Mouse (Mus musculus): ENCODE measurements around the gene Rbfox1. TPM values are rescaled to one million over a fixed set of nuclear protein-coding genes. Genes with fewer than 3 reads are reported as not detected.
A peak's percentile ranks its signal among the peaks of the same experiment; 100 is the strongest.

Gene Rbfox1
- total RNA-seq, 2 experiments from 2014 or later = 323 to 338 TPM

DNA sequence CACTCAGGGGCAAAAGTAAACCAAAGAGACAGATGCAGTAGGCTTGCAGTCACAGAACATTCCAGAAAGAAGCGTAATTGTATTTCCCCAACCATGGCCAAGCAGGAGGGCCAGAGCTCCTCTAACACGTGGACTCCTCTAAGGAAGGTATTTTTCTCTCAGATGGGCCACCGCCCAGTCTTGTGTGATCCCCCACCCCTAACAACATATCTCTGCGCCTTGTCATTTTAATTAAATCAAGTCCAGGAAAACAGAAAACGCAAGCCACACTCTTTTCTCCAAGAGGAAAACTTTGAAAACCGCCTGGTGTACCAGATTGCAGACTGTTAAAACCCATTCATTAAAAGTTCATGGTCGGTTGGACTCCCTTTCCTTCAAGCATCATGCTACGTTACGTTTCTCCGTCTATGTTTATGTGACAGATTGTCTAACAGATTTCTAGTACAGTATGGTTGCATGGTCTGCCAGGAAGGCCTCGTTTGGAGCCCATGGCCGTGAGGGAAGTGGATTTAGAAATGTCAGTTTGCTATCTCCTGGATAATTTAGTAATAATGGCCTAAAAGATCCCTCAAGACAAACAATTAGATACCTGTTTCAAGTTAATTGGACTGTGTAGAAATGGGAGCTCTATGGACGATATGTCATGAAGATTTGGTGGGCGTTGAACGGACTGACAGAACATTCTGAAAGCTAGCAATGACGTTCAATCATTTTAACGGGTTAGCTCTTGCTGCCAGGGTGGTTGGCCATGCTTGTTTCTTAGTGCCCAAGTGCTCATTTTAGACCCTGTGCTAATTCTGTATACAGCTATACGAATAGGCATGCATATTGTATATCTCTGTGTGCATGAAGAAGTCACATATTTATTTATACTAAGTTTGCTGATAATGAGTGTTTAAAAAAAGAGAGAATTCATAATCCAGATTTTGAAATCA lies 425.9 kb downstream of the Rbfox1 start:
- intact Hi-C loops (cut with DNase I) = no loop called here
- DNase-seq (ENCODE audit: low spot score in 2 of 2) = no peak

DNA sequence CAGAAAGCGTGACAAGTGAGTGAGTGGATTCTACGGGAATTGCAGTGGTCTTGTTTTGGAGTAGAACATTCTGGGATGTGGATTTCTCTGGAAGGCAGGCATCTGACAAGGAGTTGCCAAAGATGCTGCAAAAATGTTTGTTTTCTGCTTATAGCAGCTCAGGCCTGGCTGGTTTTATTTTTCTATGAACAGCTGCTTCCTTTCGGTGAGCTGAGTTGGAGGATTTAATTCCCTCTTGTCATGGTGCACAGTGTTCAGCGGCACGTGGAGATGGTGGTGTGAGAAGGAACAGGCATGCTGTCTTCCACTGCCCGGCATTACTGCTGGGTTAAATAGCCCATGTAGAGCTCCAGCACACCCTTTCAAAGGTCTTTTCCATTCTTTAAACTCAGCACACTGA lies 428.5 kb downstream of the Rbfox1 start:
- peak; percentile 49 to 61 for DNase-seq (ENCODE audit: low spot score in 2 of 2)
- intact Hi-C loops (cut with DNase I) = no loop called here

DNA sequence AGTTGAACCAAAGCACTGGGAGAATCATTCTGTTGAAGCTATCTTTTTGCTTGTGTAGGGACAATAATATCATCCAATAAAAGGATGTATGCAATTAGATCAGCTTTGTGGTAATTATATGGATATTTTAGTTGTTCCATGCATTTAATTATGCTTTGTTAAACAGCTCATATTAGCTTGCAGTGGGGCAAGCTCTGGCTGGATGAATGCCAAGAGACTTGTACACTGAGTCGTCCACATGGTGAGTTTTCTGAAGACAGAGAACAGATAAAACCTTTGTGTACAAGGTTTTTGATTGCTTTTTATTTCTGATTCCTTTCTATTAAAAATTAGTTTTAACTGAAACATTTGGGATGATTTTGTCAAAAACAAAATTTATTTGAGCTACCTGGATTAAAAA lies 439.7 kb downstream of the Rbfox1 start:
- intact Hi-C loops (cut with DNase I) = no loop called here
- DNase-seq (ENCODE audit: low spot score in 2 of 2) = no peak

DNA sequence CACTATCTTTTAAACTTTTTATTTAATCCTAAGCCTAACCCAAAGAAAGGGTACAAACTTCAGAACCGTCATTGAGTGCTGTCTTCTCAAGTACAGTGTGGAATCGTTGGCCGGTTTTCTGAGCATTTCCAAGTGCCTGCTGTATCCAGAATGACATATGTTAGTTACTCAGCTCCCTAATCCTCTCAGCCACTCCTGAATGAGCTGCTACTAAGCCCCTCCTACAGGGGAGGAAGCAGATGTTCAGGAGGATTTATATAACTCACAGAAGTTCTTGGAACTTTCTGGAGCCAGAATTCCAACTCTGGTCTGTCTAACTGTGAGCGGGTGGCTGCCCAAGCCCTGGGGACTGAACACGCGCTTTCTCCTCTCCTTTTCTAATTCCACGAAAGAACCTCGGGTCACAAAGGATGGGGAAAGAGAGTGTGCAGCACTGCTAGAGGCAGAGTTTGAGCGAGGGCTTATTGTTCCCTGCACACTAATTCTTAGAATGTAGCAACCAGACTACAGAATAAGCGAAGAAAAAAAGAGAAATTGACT lies 446.3 kb downstream of the Rbfox1 start:
- DNase-seq (ENCODE audit: low spot score in 2 of 2) = no peak
- intact Hi-C loops (cut with DNase I) = no loop called here

DNA sequence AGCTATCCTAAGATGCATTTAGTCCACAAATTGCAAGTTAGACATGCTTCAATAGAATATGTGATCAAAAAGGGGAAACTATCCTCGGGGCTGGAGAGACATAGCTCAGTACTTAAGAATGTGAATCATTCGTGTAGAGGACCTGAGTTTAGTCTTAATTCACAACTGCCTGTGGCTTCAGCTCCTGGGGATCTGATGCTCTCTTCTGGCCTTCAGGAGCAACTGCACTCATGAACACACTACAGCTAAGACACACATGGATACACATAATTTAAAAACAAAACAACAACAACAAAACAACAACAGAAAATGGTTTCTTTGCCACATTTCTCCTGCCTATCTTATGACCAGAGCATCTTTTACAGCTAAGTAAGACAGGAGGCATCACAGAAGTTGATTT lies 448.1 kb downstream of the Rbfox1 start:
- no peak for DNase-seq (ENCODE audit: low spot score in 2 of 2)
- intact Hi-C loops (cut with DNase I) = no loop called here

DNA sequence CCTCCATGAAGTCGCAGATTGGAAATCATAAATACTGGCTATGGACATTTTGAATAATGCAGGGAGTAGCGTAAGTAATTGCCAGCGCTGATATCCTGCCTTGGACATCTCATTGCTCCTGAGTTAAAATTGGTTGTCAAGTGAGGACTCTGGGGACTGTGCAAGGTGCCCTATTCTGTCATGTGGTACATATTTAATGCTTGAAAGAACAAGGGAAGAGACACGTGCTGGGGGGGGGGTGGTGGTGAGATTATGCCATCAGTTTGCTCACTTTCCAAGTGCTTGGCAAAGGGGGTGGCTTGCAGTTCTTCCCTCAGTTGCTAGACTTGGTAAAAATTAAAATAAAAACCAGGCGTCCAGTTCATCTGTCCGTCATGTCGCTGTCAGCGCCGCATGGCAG lies 462.9 kb downstream of the Rbfox1 start:
- DNase-seq (ENCODE audit: low spot score in 2 of 2) = no peak
- intact Hi-C loops (cut with DNase I) = no loop called here

DNA sequence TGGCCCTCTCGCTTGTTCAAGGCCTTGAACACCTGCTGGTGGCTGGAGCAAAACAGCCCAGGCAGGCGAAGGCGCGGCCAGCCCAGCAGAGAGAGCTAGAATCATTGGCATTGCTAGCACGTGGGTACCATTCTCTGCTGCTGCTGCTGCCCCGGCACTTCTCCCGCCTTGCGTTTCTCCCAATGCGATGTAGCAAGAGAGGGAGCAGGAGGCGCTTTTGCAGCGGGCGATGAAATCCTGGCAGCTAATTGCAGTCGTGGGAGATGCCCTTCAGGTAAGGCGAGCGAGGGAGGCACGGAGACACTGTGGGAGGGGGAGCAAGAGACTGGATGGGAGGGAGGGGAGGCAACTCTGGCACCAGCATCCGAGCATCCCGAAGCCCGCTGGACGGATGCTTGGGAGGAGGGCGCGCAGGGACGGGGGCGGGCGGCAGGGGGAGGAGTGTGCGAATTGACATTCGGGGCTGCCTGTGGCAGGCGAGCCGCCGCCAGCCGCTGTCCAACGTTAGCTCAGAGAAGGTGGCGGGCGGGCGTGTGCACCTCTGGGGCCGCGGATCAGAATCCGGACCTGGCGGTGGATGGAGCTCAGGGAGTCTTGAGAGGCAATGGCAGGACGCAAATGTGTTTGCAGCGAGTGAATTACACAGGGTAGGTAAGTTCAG lies 463.6 kb downstream of the Rbfox1 start:
- DNase-seq (ENCODE audit: low spot score in 2 of 2) = peak; percentile 76 to 78
- intact Hi-C loops (cut with DNase I) = no loop called here

DNA sequence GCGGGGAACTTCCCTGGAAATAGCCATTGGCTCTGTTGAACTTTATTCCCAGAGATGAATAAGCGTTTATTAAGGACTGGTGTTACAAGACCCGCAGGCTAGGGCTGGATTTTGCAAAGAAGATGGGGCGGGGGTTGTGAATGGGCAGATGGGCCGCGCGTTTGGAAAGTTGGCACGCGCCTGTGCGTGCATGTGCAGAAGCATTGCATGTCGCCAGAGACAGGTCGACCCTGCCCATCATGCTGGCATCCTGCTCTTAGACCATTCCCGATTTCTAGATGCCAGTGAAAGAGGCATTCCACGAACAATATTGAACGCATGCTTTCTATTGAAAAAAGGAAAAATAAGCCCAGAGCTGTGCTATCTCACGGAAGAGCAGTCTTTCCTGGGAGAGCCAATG lies 464.2 kb downstream of the Rbfox1 start:
- intact Hi-C loops (cut with DNase I) = no loop called here
- peak; percentile 52 to 54 for DNase-seq (ENCODE audit: low spot score in 2 of 2)

DNA sequence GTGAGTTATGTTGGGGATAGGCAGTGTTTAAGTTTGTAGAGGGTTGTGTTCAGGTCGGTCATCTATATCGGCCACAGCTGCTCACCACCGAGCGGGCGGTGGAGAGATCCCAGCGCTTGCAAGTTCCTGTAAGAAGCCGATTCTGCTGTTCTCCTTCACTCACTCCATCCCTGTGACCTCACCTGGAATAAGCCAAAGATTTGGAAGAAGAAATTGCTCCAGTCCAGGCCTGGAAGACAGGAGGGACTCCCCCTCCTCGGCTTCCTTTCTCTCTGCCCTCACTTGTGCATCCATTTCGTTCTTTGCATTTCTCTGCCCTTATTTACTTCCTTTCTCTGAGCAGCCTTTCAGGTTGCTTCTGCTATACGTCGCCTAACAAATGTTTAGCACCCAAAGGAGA lies 465.1 kb downstream of the Rbfox1 start:
- DNase-seq (ENCODE audit: low spot score in 2 of 2) = no peak
- intact Hi-C loops (cut with DNase I) = loop anchor here (5.0 to 10.0 kb wide), 2 partner anchors 132 to 315 kb away; no protein-coding TSS in a partner anchor

DNA sequence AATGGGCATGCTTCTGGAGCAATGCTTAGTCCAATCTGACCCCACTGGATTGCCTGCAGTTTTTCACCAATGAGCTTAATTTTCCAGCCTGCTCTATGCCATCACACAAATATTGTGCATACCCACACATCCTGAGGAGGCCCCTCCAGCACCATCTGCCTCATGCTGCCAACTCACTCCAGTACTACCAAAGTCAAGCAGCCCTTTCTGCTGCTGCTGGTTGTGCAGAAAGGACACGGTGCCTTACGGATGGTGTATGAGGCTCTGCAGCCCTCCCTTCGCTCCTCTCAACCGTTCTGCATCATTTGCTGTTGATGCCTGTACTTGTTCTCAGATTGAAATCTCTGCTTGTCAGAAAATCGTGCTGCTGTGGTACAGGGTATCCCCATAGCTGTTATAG lies 468.0 kb downstream of the Rbfox1 start:
- DNase-seq (ENCODE audit: low spot score in 2 of 2) = peak; percentile 16 to 35
- intact Hi-C loops (cut with DNase I) = loop anchor here (5.0 to 10.0 kb wide), 2 partner anchors 129 to 318 kb away; no protein-coding TSS in a partner anchor

DNA sequence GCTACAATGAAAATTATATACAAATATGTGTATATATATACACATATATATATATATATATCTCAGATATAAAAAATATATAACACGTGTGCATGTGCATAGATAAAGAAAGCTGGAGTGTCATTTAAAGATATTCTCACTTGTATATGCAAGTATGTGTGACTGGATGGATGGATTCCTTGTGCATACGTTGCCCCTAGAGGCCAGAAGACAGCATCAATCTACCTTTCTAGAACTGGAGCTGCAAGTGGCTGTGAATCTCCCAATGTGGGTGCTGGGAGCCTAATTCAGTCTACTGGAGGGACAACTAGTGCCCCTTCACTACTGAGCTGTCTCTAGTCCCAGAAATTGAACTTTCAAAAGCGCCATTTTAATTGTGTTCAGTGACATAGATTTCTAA lies 471.8 kb downstream of the Rbfox1 start:
- intact Hi-C loops (cut with DNase I) = loop anchor here (10.0 kb wide), 1 partner anchor 322 kb away; no protein-coding TSS in a partner anchor
- DNase-seq (ENCODE audit: low spot score in 2 of 2) = no peak

DNA sequence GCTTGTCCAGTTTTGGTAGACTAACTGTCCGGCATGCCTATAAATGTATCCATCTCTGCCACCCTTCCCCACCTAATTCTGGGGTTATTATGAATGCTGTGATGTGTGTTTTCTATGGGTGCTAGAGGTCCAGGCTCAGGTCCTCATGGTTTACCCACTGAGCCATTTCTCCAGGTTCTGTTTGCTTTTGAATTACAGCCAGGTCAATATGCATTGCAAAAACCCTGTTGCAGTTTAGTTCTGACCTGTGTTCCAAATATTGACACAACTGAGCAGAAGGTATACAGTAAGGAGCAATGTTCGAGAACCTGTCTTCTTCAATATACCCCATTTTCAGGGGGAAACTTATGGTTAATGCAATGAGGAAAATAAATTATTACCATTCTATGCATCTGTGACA lies 480.6 kb downstream of the Rbfox1 start:
- DNase-seq (ENCODE audit: low spot score in 2 of 2) = no peak
- intact Hi-C loops (cut with DNase I) = no loop called here

DNA sequence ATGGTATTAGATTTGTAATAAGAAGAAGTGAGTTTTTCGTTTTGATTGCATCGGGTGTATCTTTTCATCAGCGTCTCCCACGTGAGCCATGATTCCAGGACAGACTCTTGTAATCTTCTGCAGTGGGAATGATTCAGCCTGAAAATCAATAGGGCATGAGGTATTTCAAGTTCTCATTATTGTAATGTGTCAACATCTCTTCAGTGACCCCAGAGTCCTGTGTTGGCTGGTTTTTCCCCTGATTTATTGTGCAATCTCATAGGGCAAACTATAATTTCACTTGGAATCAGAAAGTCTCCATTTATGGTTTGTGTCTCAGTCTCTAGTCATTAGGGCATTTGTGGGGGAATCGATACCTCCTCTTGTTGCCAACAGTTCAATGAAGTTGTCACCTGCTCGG lies 481.5 kb downstream of the Rbfox1 start:
- intact Hi-C loops (cut with DNase I) = no loop called here
- DNase-seq (ENCODE audit: low spot score in 2 of 2) = no peak

DNA sequence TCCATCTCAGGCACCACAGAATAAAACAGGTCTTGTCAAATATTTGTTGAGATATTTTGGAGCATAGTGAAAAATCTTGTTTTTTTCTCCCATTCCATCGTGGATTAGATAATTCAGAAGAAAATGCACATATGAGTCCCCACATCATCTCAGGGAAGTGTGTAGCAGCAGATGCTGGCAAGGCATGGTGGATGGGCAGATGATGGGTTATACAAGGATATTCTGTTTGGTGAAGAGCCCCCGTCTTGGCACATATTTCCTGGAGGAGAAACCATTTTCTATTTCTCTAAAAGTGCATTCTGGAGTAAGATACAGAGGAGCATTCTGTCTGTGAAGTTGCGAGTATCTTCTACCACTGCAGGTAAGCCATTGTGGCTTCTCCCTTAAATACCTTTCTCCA lies 495.8 kb downstream of the Rbfox1 start:
- DNase-seq (ENCODE audit: low spot score in 2 of 2) = no peak
- intact Hi-C loops (cut with DNase I) = no loop called here

DNA sequence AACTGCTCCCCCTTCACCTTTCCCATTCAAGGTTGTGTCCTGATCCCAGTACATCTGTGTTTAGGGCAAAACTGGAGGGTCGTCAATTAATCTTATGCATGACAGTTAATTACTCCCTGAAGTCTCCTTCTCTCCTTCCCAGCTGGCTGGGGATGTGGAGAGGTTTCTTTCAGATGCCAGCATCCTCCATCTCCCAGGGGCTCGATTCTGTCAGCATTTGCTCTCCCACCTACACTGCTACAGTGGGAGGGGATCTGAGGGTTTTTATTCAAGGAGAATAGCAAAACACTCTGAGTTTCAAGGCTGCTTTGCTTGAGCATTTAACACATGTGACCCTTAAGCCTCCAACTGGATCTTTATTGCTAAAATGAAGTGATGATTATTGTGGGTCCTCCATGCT lies 496.4 kb downstream of the Rbfox1 start:
- no peak for DNase-seq (ENCODE audit: low spot score in 2 of 2)
- intact Hi-C loops (cut with DNase I) = no loop called here

DNA sequence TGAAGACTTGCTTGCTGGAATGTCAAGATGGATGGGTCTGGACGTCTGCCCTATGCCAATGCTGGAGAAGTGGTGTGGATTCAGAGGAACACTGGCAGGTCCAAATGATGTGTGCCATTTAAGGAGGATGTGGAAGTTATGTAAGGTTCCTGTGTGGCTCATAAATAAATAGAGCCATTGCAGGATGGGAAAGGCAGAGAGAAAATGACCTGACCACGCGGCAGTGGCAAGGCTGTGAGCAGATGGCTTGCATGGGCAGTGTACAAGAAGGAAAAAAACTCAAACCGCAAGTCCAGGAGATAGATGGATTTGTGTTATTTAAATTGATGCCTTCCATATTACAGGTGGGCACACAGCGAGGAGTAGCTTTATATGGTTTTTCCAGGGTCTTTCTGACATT lies 497.6 kb downstream of the Rbfox1 start:
- intact Hi-C loops (cut with DNase I) = no loop called here
- no peak for DNase-seq (ENCODE audit: low spot score in 2 of 2)

DNA sequence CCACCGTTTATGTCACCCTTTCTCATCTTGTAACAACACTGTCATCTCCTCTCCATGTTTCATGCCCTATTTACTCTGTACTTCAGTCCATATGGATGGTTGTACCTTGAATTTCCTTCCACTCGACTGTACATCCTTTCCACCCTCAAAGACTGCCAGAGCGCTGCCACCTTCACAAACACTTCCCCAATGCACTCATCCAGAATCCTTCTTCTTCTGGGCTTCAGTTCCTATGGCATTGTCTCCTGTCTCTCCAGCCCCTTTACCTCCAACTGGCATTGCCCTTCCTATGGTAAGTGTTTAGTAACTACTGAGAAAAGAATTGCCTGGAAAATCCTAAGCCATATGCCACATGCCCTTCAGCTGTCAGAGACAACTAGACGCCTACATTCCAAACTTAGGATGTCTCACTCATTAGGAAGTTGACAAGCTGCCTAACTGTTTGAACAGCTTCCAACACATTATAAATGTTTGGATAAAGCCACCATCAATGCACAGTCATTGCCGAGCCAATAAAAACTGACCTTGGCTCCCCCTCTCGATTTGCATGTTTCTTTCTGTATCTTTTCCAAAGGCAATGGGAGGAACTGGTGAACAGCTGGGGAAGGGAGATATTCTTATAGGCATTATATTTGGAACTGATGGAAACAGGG lies 505.2 kb downstream of the Rbfox1 start:
- intact Hi-C loops (cut with DNase I) = no loop called here
- no peak for DNase-seq (ENCODE audit: low spot score in 2 of 2)

DNA sequence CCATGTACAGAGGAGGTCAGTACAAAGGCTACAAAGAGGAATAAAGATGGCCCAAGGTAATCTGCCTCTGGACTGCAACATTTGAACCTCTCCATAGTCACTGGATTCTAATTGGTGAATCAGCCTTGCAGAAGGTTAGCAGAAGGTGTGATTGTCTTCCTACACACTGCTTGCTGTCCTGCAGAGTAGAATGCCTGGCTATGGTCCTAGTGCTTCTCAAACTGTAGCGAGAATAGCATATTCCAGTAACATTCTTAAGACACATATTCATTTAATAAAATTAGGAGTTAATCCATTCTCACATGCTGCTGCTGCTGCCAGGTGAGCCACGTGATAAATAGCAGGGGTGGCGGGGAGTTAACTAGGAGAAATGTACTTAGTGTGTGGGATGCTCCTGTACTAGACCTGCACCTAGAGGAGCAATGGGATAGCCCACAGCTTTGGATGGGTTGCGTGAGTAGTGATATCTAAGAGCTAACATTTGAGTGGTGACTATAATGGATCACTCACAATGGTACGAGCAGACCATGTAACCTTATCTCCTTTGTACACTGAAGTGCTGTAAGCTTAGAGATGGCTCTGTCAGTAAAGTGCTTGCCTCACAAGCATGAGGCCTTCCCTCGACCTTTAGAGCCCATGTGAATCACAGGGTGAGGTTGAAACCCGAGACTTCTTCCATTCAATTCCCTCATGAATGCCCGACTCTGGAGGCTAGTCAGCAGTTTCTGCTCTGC lies 511.7 kb downstream of the Rbfox1 start:
- intact Hi-C loops (cut with DNase I) = no loop called here
- DNase-seq (ENCODE audit: low spot score in 2 of 2) = no peak

DNA sequence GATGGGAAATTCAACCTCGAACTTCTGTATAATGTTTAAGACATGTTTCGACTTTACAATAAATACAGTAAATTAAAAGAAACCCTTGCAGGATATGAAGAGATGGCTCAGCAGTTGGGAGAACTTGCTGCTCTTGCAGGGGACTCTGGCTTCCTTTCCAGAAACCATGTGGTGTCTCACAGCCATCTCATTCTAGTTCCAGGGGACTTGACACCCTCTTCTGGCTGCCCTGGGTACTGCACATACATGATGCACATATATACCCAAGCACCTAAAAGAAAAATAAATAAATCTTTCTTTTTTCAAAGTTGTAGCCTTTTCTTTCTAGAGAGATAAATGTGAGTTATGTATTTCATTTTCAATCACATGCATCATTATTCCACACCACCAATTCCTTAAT lies 512.5 kb downstream of the Rbfox1 start:
- intact Hi-C loops (cut with DNase I) = no loop called here

DNA sequence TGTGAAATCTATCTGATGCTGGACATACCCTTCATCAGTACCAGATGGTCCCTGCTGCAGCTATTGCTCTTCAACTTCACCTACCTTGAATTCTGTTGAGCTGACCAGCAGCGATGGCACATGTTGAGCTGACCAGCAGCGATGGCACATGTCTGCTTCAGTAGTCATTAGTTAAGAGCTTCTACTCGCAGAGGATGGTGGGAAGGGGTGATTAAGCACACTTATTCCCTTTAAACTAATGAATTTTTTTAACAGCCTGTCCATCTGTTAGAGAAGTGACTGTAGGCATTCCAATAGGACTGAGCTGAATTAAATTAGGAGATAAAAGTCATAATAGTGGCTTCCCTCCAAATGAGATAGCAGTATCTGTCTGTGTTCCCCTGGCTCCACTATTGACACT lies 517.7 kb downstream of the Rbfox1 start:
- no peak for DNase-seq (ENCODE audit: low spot score in 2 of 2)
- intact Hi-C loops (cut with DNase I) = no loop called here

More for the DNA sequence above, 512.5 kb downstream of the Rbfox1 start:
- no peak for DNase-seq (ENCODE audit: low spot score in 2 of 2)

Measured in left cerebral cortex, postnatal 36 days (tissue).